Mouse (Mus musculus) bone marrow macrophage, adult 2 months (primary cell): Measurements from ENCODE around the gene Heatr4.

Experiments
- CTCF ChIP-seq: IDR thresholded peaks from 2 replicates; pipeline ENCODE4 v1.5.1; 2012; ENCODE audit warnings: low read depth, mild to moderate bottlenecking, low read length, moderate library complexity
- POLR2A ChIP-seq: IDR thresholded peaks from 2 replicates; pipeline ENCODE4 v1.6.1; 2012; ENCODE audit warnings: mild to moderate bottlenecking, low read depth, low read length, borderline replicate concordance

DNA sequence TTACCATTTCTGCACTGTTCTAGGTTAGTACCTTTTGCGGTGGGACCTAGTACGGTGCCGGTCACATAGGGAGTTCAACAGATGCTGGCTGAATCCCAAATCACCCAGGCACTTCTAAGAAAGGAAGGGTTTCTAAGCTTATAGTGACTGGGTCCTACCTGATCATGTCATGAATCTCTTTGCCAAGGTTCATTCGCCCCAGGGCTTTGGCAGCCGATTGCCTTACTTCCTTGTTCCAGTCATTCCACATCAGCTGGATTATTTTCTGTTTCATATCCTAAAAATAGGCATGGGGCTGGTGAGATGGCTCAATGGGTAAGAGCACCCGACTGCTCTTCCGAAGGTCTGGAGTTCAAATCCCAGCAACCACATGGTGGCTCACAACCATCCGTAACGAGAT, 26.4 kb downstream of the Heatr4 start:
- TF ChIP-seq CTCF (no peak), POLR2A (no peak)
